Mouse (Mus musculus) small intestine, adult 2 months (tissue): ENCODE results near the gene Shbg. TPM values are rescaled to one million over a fixed set of nuclear protein-coding genes. Genes with fewer than 3 reads are reported as not detected.

ENCODE experiments used
- H3K27ac ChIP-seq: fragments of 200-500 bp; 2 replicates; pipeline ENCODE4 v1.5.1; 2012; ENCODE audit warnings: low read depth, low read length, control low read depth, inconsistent platforms; ENCODE audit not compliant: insufficient read depth
- H3K27me3 ChIP-seq: fragments of 200-500 bp; 2 replicates; pipeline ENCODE4 v1.6.1; 2012; ENCODE audit warnings: mild to moderate bottlenecking, moderate library complexity, low read length, inconsistent platforms; ENCODE audit not compliant: control insufficient read depth, insufficient read depth
- H3K36me3 ChIP-seq: fragments of 200-500 bp; 2 replicates; pipeline ENCODE4 v1.6.1; 2012; ENCODE audit warnings: mild to moderate bottlenecking, low read length, control low read depth, inconsistent platforms; ENCODE audit not compliant: control insufficient read depth, insufficient read depth
- H3K4me1 ChIP-seq: fragments of 200-500 bp; 2 replicates; pipeline ENCODE4 v1.6.1; 2012; ENCODE audit warnings: low read length, inconsistent platforms, mixed read lengths; ENCODE audit not compliant: control insufficient read depth, insufficient read depth, insufficient read length
- H3K4me3 ChIP-seq: fragments of 200-500 bp; 2 replicates; pipeline ENCODE4 v1.5.1; 2012; ENCODE audit warnings: low read depth, mild to moderate bottlenecking, control low read depth, inconsistent platforms, low read length, moderate library complexity
- CTCF ChIP-seq: fragments of 200-500 bp; IDR thresholded peaks from 2 replicates; pipeline ENCODE4 v1.5.1; 2012; ENCODE audit warnings: low read depth, mild to moderate bottlenecking, control low read depth, inconsistent platforms, low read length, moderate library complexity, mixed read lengths; ENCODE audit not compliant: insufficient replicate concordance, insufficient read length; ENCODE audit errors: extremely low read depth
- POLR2A ChIP-seq: fragments of 200-500 bp; IDR thresholded peaks from 2 replicates; pipeline ENCODE4 v1.6.1; 2012; ENCODE audit warnings: low read depth, mild to moderate bottlenecking, control low read depth, inconsistent platforms, low read length, moderate library complexity
- WGBS: fragments of 180-500 bp; shearing (Covaris S2); methylation state at CpG from one replicate; pipeline ENCODE4 v1.1.7; 2018; 5-methylcytosine and 5-hydroxymethylcytosine counted together
- polyA plus RNA-seq: library from polyadenylated mRNA; depleted of rRNA; stranded (reverse); fragments of >200 nt; gene quantifications from 2 replicates; pipeline ENCODE4 v1.2.3, GENCODE M21; 2012; rRNA removed

Gene Shbg
- polyA plus RNA-seq, 1 experiment, result not detected

DNA sequence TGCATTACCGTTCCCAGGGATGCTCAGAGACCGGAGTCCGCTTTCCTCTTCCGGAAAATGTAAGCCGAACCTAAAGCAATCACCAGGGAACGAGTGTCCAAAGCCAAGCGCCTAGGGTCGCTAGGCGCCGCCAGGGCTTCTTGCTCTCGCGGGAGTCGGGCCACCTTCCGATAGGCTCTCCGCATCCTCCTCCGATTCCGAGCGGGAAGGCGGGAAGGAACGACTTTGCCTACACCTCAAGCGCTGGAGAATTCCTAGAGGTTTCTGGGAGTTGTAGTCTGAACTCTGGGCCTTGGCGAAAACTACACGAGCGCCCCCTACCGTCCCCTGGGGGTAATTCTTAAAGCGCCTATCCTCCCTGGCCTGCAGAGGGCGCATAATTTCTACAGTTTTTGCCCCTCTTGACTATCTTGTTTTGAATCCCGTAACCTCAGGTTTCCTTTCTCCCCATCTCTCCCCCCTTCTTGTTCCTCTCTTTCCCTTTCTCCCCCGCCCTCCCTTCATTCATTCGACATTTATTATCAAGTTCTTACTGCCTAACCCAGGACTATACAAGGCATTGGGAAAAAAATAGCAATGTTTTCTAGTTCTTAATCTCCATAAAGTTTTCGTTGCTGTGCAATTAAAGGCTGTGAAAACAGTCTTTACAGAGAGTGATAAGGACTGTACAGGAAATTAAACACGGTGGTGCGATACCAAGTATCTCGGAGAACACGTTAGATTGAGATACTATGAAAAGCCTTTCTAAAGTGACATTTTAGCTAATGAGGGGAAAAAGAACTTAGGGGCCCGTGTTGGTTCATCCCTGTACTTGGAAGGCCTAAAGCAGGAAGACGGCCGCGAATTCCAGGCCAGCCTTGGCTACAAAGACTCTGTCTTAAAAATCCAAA lies 38.3 kb downstream of the Shbg start:
- H3K27ac ChIP-seq, result peak overlapping the region; percentile 87
- TF ChIP-seq CTCF, result peak; percentile 100
- TF ChIP-seq POLR2A, result peak; percentile 55; the same call in 1 of the 2 replicates
- H3K4me3 ChIP-seq, result peak overlapping the region; percentile 85
- H3K27me3 ChIP-seq, result no peaks in the 10 kb centered on the region
- peaks cover 14% of the 10 kb centered on the region; the same call in 1 of the 2 replicates for H3K4me1 ChIP-seq
- under 1% methylated on average over 39 of the region's 39 CpGs for WGBS
- H3K36me3 ChIP-seq, result peaks cover 3% of the 10 kb centered on the region; the same call in 1 of the 2 replicates

DNA sequence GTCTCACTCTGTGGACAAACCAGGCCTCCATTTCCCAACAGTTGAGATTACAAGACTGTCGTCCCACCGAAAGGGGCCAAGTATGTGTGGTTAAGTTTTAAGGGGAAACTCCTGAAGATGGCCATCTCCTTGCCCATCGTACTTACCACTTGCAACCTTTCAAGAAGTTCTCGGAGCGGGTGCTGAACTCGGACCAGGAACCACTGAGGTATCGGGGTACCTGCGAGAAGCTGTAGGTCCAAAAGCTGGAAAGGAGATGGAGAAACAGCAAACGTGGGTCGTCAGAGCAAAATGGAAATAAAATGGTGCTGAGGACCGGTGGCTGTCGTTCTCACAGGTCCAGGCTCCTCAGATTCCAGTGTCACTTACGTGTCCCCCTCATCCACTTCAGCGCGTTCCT lies 39.4 kb downstream of the Shbg start:
- Histone ChIP-seq H3K36me3 (peaks cover 6% of the 10 kb centered on the region; the same call in 1 of the 2 replicates), H3K27me3 (no peaks in the 10 kb centered on the region), H3K4me1 (peaks cover 14% of the 10 kb centered on the region; the same call in 1 of the 2 replicates), H3K27ac (no peak overlapping the region), H3K4me3 (peak overlapping the region; percentile 85)
- 3% methylated on average over 15 of the region's 15 CpGs for WGBS
- TF ChIP-seq CTCF, result no peak
- no peak for TF ChIP-seq POLR2A

DNA sequence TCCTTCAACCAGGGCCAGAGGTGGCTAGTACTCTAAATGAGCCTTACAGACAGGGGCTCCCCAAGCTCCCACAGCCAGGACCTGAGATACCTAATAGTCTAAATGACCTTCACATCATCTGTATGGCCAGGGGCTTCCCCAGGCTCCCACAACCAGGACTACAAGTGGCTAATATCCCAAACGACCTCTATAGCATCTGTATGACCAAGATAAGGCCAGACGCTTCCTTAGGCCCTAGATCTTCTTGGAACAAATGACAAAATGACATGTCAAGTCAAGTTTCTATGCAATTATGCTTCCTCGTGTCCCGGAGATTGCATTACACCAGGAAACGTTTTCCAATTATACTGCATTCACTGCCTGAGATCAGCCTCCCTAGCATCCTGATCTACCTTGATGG lies 41.4 kb downstream of the Shbg start:
- TF ChIP-seq CTCF, result no peak
- no peak for TF ChIP-seq POLR2A
- no peak overlapping the region for H3K27ac ChIP-seq
- no peaks in the 10 kb centered on the region for H3K27me3 ChIP-seq
- H3K36me3 ChIP-seq, result peaks cover 13% of the 10 kb centered on the region
- no peak overlapping the region for H3K4me3 ChIP-seq
- H3K4me1 ChIP-seq, result peaks cover 14% of the 10 kb centered on the region; the same call in 1 of the 2 replicates
- WGBS, result 67% methylated on average over 5 of the region's 5 CpGs

DNA sequence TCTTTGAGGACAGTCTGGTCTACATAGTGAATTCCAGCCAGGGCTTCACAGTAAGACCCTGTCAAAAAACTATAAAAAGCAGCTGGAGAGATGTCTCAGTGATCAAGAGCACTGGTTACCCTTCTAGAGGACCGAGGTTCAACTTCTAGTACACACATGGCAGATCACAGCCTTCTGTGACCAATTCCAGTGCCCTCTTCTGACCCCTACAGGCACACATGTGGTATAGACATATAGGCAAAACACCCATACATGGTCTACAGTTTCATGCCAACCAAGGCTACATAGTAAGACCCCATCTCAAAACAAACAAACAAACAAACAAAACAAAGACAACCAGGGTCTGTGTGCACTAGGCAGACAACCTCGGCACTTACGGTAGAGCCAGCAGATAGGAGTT lies 42.5 kb downstream of the Shbg start:
- peaks cover 14% of the 10 kb centered on the region; the same call in 1 of the 2 replicates for H3K4me1 ChIP-seq
- TF ChIP-seq CTCF (no peak), POLR2A (no peak)
- no peak overlapping the region for H3K27ac ChIP-seq
- H3K4me3 ChIP-seq, result no peak overlapping the region
- WGBS, result 56% methylated on average over 3 of the region's 3 CpGs
- H3K36me3 ChIP-seq, result peaks cover 20% of the 10 kb centered on the region
- no peaks in the 10 kb centered on the region for H3K27me3 ChIP-seq

DNA sequence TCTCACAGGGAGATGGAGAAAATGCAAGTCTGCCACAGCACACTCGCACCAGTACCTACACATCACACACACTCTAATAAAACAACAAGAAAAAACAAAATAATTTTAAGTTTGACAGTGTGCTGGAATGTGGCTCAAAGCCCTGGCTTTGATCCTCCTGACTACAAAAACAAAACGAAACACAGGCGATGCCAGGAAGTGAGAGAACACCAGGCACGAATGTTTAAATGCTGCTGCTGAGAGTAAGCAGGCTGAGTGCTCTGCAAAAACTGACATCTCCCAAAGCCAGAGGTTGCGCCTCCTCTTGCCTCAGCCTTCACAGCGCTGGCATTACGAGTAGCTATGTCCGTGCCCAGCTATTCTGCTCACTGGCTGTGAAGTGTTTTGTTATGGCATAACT lies 52.6 kb downstream of the Shbg start:
- WGBS, result 87% methylated on average over 8 of the region's 8 CpGs
- TF ChIP-seq CTCF (no peak), POLR2A (no peak)
- Histone ChIP-seq H3K27ac (no peak overlapping the region), H3K36me3 (peaks cover 43% of the 10 kb centered on the region), H3K4me1 (no peaks in the 10 kb centered on the region; the same call in 1 of the 2 replicates), H3K27me3 (peaks cover 4% of the 10 kb centered on the region; the same call in 1 of the 2 replicates), H3K4me3 (no peak overlapping the region)

Other genes with a start within 250 kb of the Shbg start
- gene Chd3, start 248.5 kb downstream of the Shbg start, polyA plus RNA-seq, result 86.3 and 240 TPM in 2 replicates
- gene Naa38, start 222.4 kb downstream of the Shbg start, polyA plus RNA-seq, result 129 and 163 TPM in 2 replicates
- 4.3 and 5.3 TPM in 2 replicates for gene Cyb5d1, start 222.3 kb downstream of the Shbg start, polyA plus RNA-seq
- 11.2 and 16.5 TPM in 2 replicates for gene Tmem88, start 219.7 kb downstream of the Shbg start, polyA plus RNA-seq
- 13.5 and 35.4 TPM in 2 replicates for gene Kdm6b, start 204.2 kb downstream of the Shbg start, polyA plus RNA-seq
- 0.22 and 0.23 TPM in 2 replicates for gene Dnah2, start 68.8 kb downstream of the Shbg start, polyA plus RNA-seq
- 0.79 and 1.5 TPM in 2 replicates for gene Efnb3, start 57.7 kb downstream of the Shbg start, polyA plus RNA-seq
- gene Wrap53, start 37.6 kb downstream of the Shbg start, polyA plus RNA-seq, result 11.4 and 20.2 TPM in 2 replicates
- gene Trp53, start 37.5 kb downstream of the Shbg start, polyA plus RNA-seq, result 28.2 and 57.1 TPM in 2 replicates
- 2.5 and 4.5 TPM in 2 replicates for gene Atp1b2, start 12.0 kb downstream of the Shbg start, polyA plus RNA-seq
- gene Sat2, start 4.1 kb upstream of the Shbg start, polyA plus RNA-seq, result 0.44 and 0.49 TPM in 2 replicates
- 13.4 and 29.2 TPM in 2 replicates for gene Fxr2, start 15.1 kb upstream of the Shbg start, polyA plus RNA-seq
- 0.43 TPM in 1 of 2 replicates, not detected in the other for gene Sox15, start 37.4 kb upstream of the Shbg start, polyA plus RNA-seq
- 79.7 and 135 TPM in 2 replicates for gene Mpdu1, start 44.7 kb upstream of the Shbg start, polyA plus RNA-seq
- 20.9 and 24.7 TPM in 2 replicates for gene Cd68, start 48.2 kb upstream of the Shbg start, polyA plus RNA-seq
- gene Eif4a1, start 54.5 kb upstream of the Shbg start, polyA plus RNA-seq, result 92.1 and 134 TPM in 2 replicates
- gene Senp3, start 64.2 kb upstream of the Shbg start, polyA plus RNA-seq, result 15.4 and 24.6 TPM in 2 replicates
- 6.9 and 11.6 TPM in 2 replicates for gene Tnfsf13, start 67.9 kb upstream of the Shbg start, polyA plus RNA-seq
- 11.9 and 13.7 TPM in 2 replicates for gene Tnfsf12, start 77.9 kb upstream of the Shbg start, polyA plus RNA-seq
- gene Tnfsfm13, start 78.2 kb upstream of the Shbg start, polyA plus RNA-seq, result 1.8 and 2.3 TPM in 2 replicates
- gene Polr2a, start 140.7 kb upstream of the Shbg start, polyA plus RNA-seq, result 22.5 and 62.3 TPM in 2 replicates
- 0.08 and 0.16 TPM in 2 replicates for gene Slc35g3, start 144.1 kb upstream of the Shbg start, polyA plus RNA-seq
- 12.1 and 16.5 TPM in 2 replicates for gene Zbtb4, start 148.0 kb upstream of the Shbg start, polyA plus RNA-seq
- 5.5 and 8.7 TPM in 2 replicates for gene Chrnb1, start 178.0 kb upstream of the Shbg start, polyA plus RNA-seq
- gene Fgf11, start 184.0 kb upstream of the Shbg start, polyA plus RNA-seq, result 3.6 and 4.8 TPM in 2 replicates
- gene Tmem102, start 187.7 kb upstream of the Shbg start, polyA plus RNA-seq, result 30.5 and 63.0 TPM in 2 replicates
- not detected in 2 replicates for gene Gm39566, start 197.4 kb upstream of the Shbg start, polyA plus RNA-seq
- not detected in 2 replicates for gene Spem2, start 200.6 kb upstream of the Shbg start, polyA plus RNA-seq
- gene Spem1, start 204.3 kb upstream of the Shbg start, polyA plus RNA-seq, result not detected in 2 replicates
- gene Nlgn2, start 219.9 kb upstream of the Shbg start, polyA plus RNA-seq, result 11.1 and 12.0 TPM in 2 replicates
- gene Tmem256, start 220.6 kb upstream of the Shbg start, polyA plus RNA-seq, result 98.8 and 99.3 TPM in 2 replicates
- 14.6 and 29.3 TPM in 2 replicates for gene Plscr3, start 228.5 kb upstream of the Shbg start, polyA plus RNA-seq
- gene Tnk1, start 240.8 kb upstream of the Shbg start, polyA plus RNA-seq, result 21.1 and 46.3 TPM in 2 replicates